Mouse (Mus musculus): ENCODE measurements around the gene Myh13. TPM values are rescaled to one million over a fixed set of nuclear protein-coding genes. Genes with fewer than 3 reads are reported as not detected.

The Myh13 gene
- total RNA-seq, 2 experiments from 2014 or later: 4.3 to 5.8 TPM

DNA sequence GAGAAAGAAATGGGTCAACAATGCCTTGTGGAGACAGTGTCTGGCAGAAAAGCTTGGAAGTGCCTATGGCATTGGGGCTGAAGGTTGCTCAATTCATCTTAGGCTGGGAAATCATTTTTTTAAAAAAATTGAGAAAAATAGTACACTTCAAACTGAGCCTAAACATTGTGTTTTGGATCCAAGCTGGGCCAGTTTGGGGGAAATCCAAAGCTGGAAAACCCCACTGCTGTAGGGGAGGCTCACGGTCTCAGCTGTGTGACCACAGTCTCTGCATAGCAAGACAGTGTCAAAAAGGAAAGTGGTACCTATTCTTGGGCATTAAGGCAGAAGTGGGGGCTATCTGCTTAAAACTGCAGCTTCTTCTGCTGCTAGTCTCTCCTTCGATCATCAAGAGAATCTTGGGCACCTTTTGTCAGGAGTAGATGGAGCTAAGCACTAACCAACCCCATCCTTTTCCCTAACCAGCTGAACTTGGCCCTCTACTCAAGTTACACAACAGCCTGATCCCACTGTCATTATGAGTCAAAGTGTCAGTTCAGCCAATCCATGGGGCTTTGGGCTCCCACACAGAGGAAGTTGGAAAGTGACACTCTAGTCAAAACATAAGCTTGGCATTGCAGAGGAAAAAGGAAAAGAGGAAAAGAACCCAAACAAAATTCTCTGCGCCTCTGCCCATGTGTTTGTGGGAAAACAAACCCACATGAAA lies 69.4 kb downstream of the Myh13 start:
- DNase-seq: no peak

DNA sequence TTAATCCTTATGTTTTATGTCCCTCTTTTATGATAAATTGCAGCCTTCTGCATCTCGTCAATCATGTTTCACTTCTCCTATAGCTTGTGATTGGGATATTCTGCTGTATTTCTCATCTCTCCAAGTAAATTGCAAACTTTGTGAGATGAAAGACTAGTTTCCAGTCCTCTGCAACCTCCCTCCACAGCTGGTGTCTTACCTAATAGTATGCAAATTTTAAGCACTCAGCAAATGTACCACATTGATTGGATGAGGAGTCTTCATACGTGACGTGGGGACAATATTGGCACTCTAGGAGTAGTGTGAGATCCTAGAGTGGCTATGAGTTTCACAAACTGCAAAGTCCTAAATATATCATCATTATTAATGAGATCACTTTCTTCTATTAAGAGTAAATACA lies 70.9 kb downstream of the Myh13 start:
- no peak for DNase-seq

DNA sequence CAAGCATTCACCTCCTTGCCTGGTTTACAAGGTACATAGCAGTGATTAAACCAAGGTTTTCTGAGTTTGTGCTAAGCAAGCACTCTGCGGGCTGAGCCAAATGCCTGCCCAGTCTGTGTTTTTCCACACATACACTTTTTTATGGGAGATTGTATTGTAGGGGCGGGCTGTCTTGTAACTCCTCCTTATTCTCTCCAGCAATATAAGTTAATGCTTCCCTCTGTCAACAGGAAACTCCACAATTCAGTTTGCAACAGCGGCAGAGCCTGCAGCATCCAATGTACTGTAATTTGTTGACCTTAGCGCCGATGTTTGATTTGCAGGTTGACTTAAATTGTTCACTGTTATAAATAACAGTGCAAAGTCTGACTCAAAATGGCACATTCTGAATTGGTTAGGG lies 79.5 kb downstream of the Myh13 start:
- no peak for DNase-seq

DNA sequence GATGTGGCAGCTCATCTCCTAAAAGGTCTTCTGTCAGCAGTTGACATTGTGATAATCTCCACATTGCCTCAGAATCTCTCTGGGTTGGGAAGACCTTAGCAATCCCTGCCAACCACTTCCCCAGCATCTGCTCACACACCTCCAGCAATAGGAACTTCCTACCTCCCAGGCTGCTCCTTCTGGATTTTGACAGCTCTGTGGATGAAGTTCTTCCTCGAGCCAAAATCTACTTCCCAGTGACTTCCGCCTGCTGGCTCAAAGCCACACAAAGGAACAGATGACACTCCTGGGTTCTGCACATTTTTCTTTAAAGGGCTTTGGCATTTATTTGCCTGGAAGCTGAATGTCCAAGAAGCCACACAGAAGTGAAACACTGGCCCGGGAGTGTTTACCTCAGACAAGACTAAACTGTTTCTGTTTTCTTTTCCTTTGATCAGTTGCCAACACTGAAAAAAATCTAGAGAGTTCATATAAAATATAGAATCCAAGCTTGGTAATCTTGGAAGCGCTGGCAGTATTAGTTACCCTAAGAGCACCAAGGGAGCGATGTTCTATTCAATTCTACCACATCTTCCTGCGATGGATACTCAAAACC lies 93.0 kb downstream of the Myh13 start:
- no peak for DNase-seq

Other genes starting within 250 kb of the Myh13 start
- gene Myh3, start 243.4 kb upstream of the Myh13 start, total RNA-seq (2021): 10 to 100 TPM; 11.9 to 13.1 TPM
- 1,000 to 10,000 TPM; 1,544 to 1,819 TPM for gene Myh2, start 150.6 kb upstream of the Myh13 start, total RNA-seq (2021)
- gene Myh1, start 121.6 kb upstream of the Myh13 start, total RNA-seq (2021): 1,000 to 10,000 TPM; 3,929 to 5,903 TPM
- gene Myh4, start 83.6 kb upstream of the Myh13 start, total RNA-seq (2021): over 10,000 TPM; 20,146 to 24,206 TPM
- gene Myh8, start 44.5 kb upstream of the Myh13 start, total RNA-seq (2021): 100 to 1,000 TPM; 217 to 253 TPM
- gene Gas7, start 133.8 kb downstream of the Myh13 start, total RNA-seq (2021): 10 to 100 TPM in 1 of 2 experiments, 1 to 10 TPM in 1; 9.2 to 12.2 TPM